Mouse (Mus musculus) forebrain, embryonic 16.5 days (tissue): ENCODE measurements around the gene Clic4. TPM values are rescaled to one million over a fixed set of nuclear protein-coding genes. Genes with fewer than 3 reads are reported as not detected.

Source experiments
- ATAC-seq: fragments of 200-750 bp; cut with Nextera tagmentation; 2 replicates; pipeline ENCODE4 v1.8.0; 2017; ENCODE audit warnings: mild to moderate bottlenecking, moderate library complexity
- H3K27ac ChIP-seq: fragments of 300-500 bp; sonication (generic); 2 replicates; pipeline ENCODE4 v1.5.1; 2014; ENCODE audit warnings: low read length, control low read depth
- H3K27me3 ChIP-seq: fragments of 300-500 bp; sonication (generic); replicated peaks from 2 replicates; pipeline ENCODE4 v1.6.1; 2014; ENCODE audit warnings: low read length; ENCODE audit not compliant: control insufficient read depth, insufficient read depth
- H3K36me3 ChIP-seq: fragments of 300-500 bp; sonication (generic); 2 replicates; pipeline ENCODE4 v1.6.1; 2014; ENCODE audit not compliant: control insufficient read depth, insufficient read depth
- H3K4me1 ChIP-seq: fragments of 300-500 bp; sonication (generic); replicated peaks from 2 replicates; pipeline ENCODE4 v1.6.1; 2014; ENCODE audit warnings: low read length; ENCODE audit not compliant: control insufficient read depth, insufficient read depth
- H3K4me2 ChIP-seq: fragments of 300-500 bp; sonication (generic); 2 replicates; pipeline ENCODE4 v1.6.1; 2014; ENCODE audit warnings: mild to moderate bottlenecking, low read length, control low read depth
- H3K4me3 ChIP-seq: fragments of 300-500 bp; sonication (generic); replicated peaks from 2 replicates; pipeline ENCODE4 v1.5.1; 2014; ENCODE audit warnings: mild to moderate bottlenecking, low read length, control low read depth
- H3K9ac ChIP-seq: fragments of 300-500 bp; sonication (generic); replicated peaks from 2 replicates; pipeline ENCODE4 v1.6.1; 2014; ENCODE audit warnings: low read depth, low read length, control low read depth
- H3K9me3 ChIP-seq: fragments of 300-500 bp; sonication (generic); 2 replicates; pipeline ENCODE4 v1.6.1; 2016; ENCODE audit warnings: low read length; ENCODE audit not compliant: control insufficient read depth
- WGBS: fragments of 180-500 bp; shearing (Covaris S2); extraction: QIAGEN DNeasy Blood & Tissue Kit; methylation state at CpG from one replicate; pipeline ENCODE4 v1.1.7; 2014; 5-methylcytosine and 5-hydroxymethylcytosine counted together
- polyA plus RNA-seq: library from polyadenylated mRNA; unstranded; fragments of >200 nt; fragmentation: Nextera tagmentation; extraction: Ambion mirVana; gene quantifications from 2 replicates; pipeline ENCODE4 v1.2.1, GENCODE M21; 2015

Gene Clic4
- polyA plus RNA-seq, 1 experiment from 2014 or later, result 97.8 TPM

DNA sequence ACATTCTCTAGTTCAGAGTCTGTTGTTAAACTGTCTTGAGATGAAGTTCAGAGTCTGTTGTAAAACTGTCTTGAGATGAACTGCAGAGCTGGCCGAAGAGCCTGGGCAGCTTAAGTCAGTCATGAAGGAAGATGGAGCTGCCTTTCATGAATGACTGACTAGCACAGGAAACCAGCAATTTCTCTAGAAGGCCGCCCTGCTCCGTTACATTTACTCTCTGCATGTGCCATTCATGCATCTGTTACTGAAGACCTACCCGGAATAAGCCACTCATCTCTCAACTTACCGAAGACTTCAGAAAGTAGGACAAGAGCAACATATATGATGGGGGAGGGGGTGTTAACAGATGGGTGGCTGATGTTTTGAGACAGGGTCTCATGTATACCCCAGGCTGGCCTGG, 40.1 kb downstream of the Clic4 start:
- no peak overlapping the region for H3K9ac ChIP-seq
- H3K4me3 ChIP-seq, result no peak overlapping the region
- no peak overlapping the region for H3K27ac ChIP-seq
- no peaks in the 10 kb centered on the region for H3K36me3 ChIP-seq
- no peak overlapping the region for H3K4me2 ChIP-seq
- 89% methylated on average over 5 of the region's 5 CpGs for WGBS
- H3K4me1 ChIP-seq, result peaks cover 20% of the 10 kb centered on the region
- no peaks in the 10 kb centered on the region for H3K9me3 ChIP-seq
- ATAC-seq, result no peak
- H3K27me3 ChIP-seq, result no peaks in the 10 kb centered on the region

DNA sequence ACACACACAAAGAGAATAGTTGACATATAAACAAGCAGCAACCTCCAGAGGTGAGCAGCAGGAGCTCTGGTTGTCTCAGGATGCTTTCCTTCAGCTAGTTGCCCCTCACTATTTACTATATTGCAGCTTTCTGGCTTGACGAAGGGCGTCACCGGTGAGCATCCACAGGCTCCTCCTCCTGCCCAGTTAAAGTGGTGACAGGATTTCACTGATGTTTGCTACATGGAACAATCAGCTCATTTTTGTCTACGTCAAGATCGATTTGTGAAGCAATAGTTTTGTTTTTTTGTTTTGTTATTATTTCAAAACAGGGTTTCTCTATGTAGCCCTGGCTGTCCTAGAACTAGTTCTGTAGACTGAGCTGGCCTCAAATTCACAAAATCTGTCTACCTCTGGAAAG, 41.1 kb downstream of the Clic4 start:
- Histone ChIP-seq H3K9me3 (no peaks in the 10 kb centered on the region), H3K4me2 (no peak overlapping the region), H3K36me3 (no peaks in the 10 kb centered on the region), H3K27me3 (no peaks in the 10 kb centered on the region), H3K9ac (no peak overlapping the region), H3K27ac (no peak overlapping the region), H3K4me3 (no peak overlapping the region), H3K4me1 (peaks cover 20% of the 10 kb centered on the region)
- 63% methylated on average over 5 of the region's 5 CpGs for WGBS
- ATAC-seq, result no peak

DNA sequence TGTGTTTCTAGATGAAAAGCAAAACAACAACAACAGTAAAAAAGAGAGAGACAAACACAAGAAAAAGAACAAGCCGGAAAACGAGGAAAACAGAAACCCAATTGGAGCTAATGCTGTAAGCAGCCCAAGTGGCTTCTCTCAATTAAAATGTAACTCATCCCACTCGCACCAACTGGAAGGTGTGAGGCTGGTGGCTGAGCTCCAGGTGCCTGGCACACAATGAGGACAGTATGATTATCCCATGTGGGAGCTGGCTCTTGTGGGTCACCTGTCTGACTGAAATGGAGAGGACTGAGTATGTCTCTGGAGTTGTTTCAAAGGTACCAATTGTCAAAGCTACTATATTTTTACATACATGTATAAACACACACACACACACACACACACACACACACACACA, 41.5 kb downstream of the Clic4 start:
- Histone ChIP-seq H3K4me2 (no peak overlapping the region), H3K27ac (no peak overlapping the region), H3K9me3 (no peaks in the 10 kb centered on the region), H3K4me3 (no peak overlapping the region), H3K9ac (no peak overlapping the region), H3K27me3 (no peaks in the 10 kb centered on the region), H3K4me1 (peaks cover 21% of the 10 kb centered on the region), H3K36me3 (no peaks in the 10 kb centered on the region)
- 39% methylated on average over 3 of the region's 3 CpGs for WGBS
- no peak for ATAC-seq

DNA sequence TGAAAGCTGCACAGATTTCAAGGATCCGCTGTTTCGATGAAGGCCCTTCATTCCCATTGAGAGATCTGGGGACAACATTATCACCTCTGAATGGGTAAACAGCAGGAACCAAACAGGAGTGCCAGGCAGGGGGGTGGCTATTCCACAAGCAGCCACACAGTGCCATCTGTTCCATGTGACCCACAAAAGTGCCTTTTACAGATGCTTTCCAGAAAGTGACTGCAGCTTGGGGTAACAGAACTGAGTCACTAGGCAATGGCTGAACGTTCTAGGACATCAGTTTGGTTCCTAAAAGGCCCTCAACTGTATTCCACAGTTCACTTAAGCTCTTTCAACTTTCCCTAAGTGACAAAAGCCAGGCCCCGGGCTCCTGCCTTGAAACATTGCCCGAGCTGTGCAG, 42.0 kb downstream of the Clic4 start:
- ATAC-seq, result no peak; the same call in 1 of the 2 replicates
- Histone ChIP-seq H3K9ac (no peak overlapping the region), H3K36me3 (no peaks in the 10 kb centered on the region), H3K27me3 (no peaks in the 10 kb centered on the region), H3K4me1 (peaks cover 21% of the 10 kb centered on the region), H3K4me2 (no peak overlapping the region), H3K27ac (0 out of 2 replicates have a peak overlapping the region, but pooled peaks have one; percentile 43), H3K9me3 (no peaks in the 10 kb centered on the region), H3K4me3 (no peak overlapping the region)
- WGBS, result 42% methylated on average over 5 of the region's 5 CpGs

DNA sequence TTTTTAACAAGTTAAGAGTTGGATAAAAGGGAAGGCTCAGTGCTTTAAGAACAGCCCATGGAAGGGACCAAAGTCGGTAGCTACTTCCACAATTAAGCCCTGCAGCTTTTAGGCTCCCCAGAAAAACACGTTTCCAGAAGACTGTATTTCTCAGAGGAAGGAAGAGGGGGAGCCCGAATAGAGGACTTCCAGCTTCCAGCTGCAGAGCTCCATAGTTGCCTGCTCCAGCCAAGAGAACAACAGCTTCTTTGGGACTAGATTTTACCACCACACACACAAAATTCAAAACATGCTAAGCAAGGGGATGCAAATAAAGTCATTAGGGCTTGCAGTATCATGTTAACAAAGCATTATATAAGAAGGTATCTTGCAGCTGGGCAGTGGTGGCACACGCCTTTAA, 42.7 kb downstream of the Clic4 start:
- WGBS, result 70% methylated on average over 4 of the region's 4 CpGs
- H3K4me3 ChIP-seq, result no peak overlapping the region
- no peak overlapping the region for H3K9ac ChIP-seq
- H3K27ac ChIP-seq, result no peak overlapping the region
- peaks cover 19% of the 10 kb centered on the region for H3K4me1 ChIP-seq
- H3K36me3 ChIP-seq, result no peaks in the 10 kb centered on the region
- H3K9me3 ChIP-seq, result no peaks in the 10 kb centered on the region
- ATAC-seq, result no peak
- H3K27me3 ChIP-seq, result no peaks in the 10 kb centered on the region
- no peak overlapping the region for H3K4me2 ChIP-seq

DNA sequence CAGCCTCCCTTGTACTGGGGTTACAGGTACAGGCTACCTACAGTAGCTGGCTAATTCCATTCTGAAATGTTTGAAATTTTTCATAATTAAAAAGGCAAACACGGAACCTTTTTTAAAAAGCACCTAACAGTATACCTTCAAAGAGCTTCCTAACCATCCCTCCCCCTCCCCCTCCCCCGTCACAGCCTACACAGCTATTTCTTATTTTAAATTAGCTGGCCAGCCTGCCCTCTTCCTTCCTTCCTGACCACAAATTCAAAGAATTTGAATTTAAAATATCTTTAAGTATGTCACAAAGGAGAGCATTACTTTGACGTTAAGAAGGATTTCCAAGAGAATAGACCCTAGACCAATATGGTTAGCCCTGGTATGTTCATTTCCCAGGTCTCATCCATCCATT, 44.5 kb downstream of the Clic4 start:
- Histone ChIP-seq H3K9ac (no peak overlapping the region), H3K9me3 (no peaks in the 10 kb centered on the region), H3K4me1 (peaks cover 23% of the 10 kb centered on the region), H3K4me2 (no peak overlapping the region), H3K27me3 (no peaks in the 10 kb centered on the region), H3K4me3 (no peak overlapping the region), H3K27ac (no peak overlapping the region), H3K36me3 (no peaks in the 10 kb centered on the region)
- WGBS, result 88% methylated on average over 3 of the region's 3 CpGs
- ATAC-seq, result no peak

DNA sequence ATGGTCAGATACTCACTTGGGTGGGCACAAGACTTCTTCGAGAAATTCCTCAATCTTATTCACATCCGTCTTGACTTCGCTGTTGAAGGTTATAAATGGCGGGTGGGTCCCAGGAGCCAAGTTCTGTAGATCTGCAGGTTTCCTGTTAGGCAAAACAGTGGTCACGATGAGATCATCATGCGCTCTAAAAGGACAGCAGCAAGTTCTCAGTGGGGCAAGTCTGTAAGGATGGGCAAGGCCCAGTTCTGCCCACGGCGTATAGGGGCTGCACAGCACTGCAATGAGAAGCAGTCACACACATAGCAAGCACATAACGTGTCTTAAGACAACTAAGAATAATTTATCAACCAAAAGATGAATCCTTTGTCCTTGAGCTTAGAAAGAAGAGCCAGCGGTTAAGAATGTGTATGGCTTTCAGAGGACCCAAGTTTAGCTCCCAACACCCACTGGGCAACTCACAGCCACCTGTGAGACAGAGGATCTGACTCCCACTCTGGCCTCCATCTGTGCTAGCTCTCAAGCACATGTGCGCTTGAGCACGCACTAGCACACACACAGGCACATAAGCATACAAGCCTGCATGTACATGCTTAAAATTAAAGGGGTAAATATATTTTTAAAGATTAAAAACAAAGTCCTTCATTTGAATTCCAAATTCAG, 46.5 kb downstream of the Clic4 start:
- Histone ChIP-seq H3K4me1 (peaks cover 20% of the 10 kb centered on the region), H3K9me3 (no peaks in the 10 kb centered on the region), H3K4me3 (no peak overlapping the region), H3K9ac (no peak overlapping the region), H3K27ac (no peak overlapping the region), H3K4me2 (no peak overlapping the region), H3K36me3 (no peaks in the 10 kb centered on the region), H3K27me3 (no peaks in the 10 kb centered on the region)
- no peak for ATAC-seq
- 95% methylated on average over 12 of the region's 12 CpGs for WGBS

DNA sequence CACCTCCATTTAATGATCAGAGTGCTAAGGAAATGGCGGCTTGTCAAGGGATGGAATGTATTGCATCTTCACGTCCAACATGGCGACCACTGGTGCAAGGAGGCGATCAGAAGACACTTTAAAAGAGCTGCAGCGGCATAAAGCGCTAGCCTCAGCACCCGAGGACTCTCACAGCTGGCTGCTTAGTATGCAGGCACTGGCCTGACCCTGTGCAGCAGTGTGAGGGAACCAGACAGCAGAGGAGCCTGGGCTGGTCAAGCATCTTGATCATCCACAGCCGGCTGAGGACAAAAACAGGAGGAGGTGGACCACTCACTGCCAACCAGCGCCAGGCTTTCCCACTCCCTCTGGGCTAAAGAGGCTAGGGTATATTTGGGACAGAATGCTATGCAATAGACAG, 48.8 kb downstream of the Clic4 start:
- no peaks in the 10 kb centered on the region for H3K9me3 ChIP-seq
- H3K36me3 ChIP-seq, result no peaks in the 10 kb centered on the region
- H3K9ac ChIP-seq, result no peak overlapping the region
- WGBS, result 79% methylated on average over 9 of the region's 9 CpGs
- no peak for ATAC-seq
- H3K4me2 ChIP-seq, result no peak overlapping the region
- H3K4me1 ChIP-seq, result peaks cover 9% of the 10 kb centered on the region; the same call in 1 of the 2 replicates
- no peak overlapping the region for H3K4me3 ChIP-seq
- H3K27me3 ChIP-seq, result no peaks in the 10 kb centered on the region
- no peak overlapping the region for H3K27ac ChIP-seq

DNA sequence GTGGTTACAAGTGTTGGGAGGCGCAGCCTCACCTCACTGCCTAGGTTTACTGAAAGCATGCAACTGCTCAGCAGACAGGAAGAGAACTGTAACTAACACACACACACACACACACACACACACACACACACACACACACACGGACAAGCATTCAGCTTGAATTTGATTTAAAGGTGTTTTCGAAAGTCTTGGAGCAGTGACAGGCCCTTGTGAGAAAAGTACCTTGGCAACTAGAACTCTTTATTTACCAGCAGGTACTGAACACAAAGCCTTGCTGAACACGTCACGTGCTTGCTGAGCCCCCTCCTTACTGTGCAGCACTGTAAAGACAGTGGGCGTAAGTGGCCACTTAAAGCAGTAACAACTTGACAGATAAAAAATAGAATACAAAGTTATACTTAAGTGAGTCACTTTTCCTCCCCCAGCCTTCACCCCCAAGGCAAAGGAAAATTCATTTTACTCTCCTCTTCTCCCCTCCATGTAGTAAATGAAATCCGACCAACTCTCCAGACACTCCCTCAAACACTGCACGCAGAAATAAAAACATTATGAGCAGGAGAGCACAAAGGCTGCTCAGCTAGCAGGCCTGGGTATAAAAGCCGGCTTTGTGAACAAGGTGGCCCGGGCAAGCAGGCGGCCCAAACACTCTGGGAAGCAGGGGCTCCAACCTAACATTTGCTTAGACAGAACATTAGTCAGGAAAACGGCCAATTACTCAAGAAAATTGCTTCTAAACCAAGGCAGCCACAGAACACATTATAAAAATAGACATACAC, 50.8 kb downstream of the Clic4 start:
- no peak overlapping the region for H3K4me3 ChIP-seq
- peaks cover 9% of the 10 kb centered on the region; the same call in 1 of the 2 replicates for H3K4me1 ChIP-seq
- peaks cover 9% of the 10 kb centered on the region; the same call in 1 of the 2 replicates for H3K36me3 ChIP-seq
- ATAC-seq, result no peak
- H3K27ac ChIP-seq, result no peak overlapping the region
- H3K27me3 ChIP-seq, result no peaks in the 10 kb centered on the region
- no peak overlapping the region for H3K9ac ChIP-seq
- WGBS, result 70% methylated on average over 12 of the region's 12 CpGs
- H3K9me3 ChIP-seq, result no peaks in the 10 kb centered on the region
- H3K4me2 ChIP-seq, result no peak overlapping the region
